Mouse (Mus musculus) limb, embryonic 14.5 days (tissue): ENCODE results near the gene Ndufaf2. TPM values are rescaled to one million over a fixed set of nuclear protein-coding genes. Genes with fewer than 3 reads are reported as not detected.

ENCODE experiments used
- ATAC-seq: fragments of 200-750 bp; cut with Nextera tagmentation; 2 replicates; pipeline ENCODE4 v1.8.0; 2017; ENCODE audit warnings: low read depth, moderate number of reproducible peaks, moderate TSS enrichment; ENCODE audit not compliant: low FRiP score
- DNase-seq: peaks from one replicate; pipeline ENCODE4 v3.0.0-alpha.2; 2015; ENCODE audit warnings: low spot score
- H3K27ac ChIP-seq: fragments of 300-500 bp; sonication (generic); replicated peaks from 2 replicates; pipeline ENCODE4 v1.5.1; 2014; ENCODE audit warnings: low read depth, mild to moderate bottlenecking, low read length, moderate library complexity, mixed read lengths
- H3K27me3 ChIP-seq: fragments of 300-500 bp; sonication (generic); 2 replicates; pipeline ENCODE4 v1.6.1; 2014; ENCODE audit warnings: low read length, mixed read lengths; ENCODE audit not compliant: control insufficient read depth, insufficient read depth
- H3K36me3 ChIP-seq: fragments of 300-500 bp; sonication (generic); 2 replicates; pipeline ENCODE4 v1.6.1; 2014; ENCODE audit warnings: mild to moderate bottlenecking, low read length, moderate library complexity, mixed read lengths; ENCODE audit not compliant: control insufficient read depth, insufficient read depth
- H3K4me1 ChIP-seq: fragments of 300-500 bp; sonication (generic); 2 replicates; pipeline ENCODE4 v1.6.1; 2014; ENCODE audit warnings: antibody characterized with exemption, low read length, mixed read lengths; ENCODE audit not compliant: control insufficient read depth, insufficient read depth
- H3K4me2 ChIP-seq: fragments of 300-500 bp; sonication (generic); replicated peaks from 2 replicates; pipeline ENCODE4 v1.6.1; 2014; ENCODE audit warnings: low read depth, mild to moderate bottlenecking, low read length, moderate library complexity; ENCODE audit not compliant: severe bottlenecking
- H3K4me3 ChIP-seq: fragments of 300-500 bp; sonication (generic); replicated peaks from 2 replicates; pipeline ENCODE4 v1.5.1; 2014; ENCODE audit warnings: low read length
- H3K9ac ChIP-seq: fragments of 300-500 bp; sonication (generic); 2 replicates; pipeline ENCODE4 v1.6.1; 2014; ENCODE audit warnings: mild to moderate bottlenecking, low read depth, low read length, moderate library complexity; ENCODE audit not compliant: severe bottlenecking
- H3K9me3 ChIP-seq: fragments of 300-500 bp; sonication (generic); 2 replicates; pipeline ENCODE4 v1.6.1; 2016; ENCODE audit warnings: low read length; ENCODE audit not compliant: control insufficient read depth
- POLR2A ChIP-seq: fragments of 200-500 bp; IDR thresholded peaks from 2 replicates; pipeline ENCODE4 v1.8.0; 2012; ENCODE audit warnings: inconsistent platforms, mild to moderate bottlenecking, moderate library complexity, borderline replicate concordance; ENCODE audit not compliant: insufficient read depth, insufficient read length; ENCODE audit errors: extremely low read depth
- WGBS: fragments of 180-500 bp; shearing (Covaris S2); extraction: QIAGEN DNeasy Blood & Tissue Kit; methylation state at CpG from one replicate; pipeline ENCODE4 v1.1.7; 2014; 5-methylcytosine and 5-hydroxymethylcytosine counted together
- polyA plus RNA-seq, 2 experiments: library from polyadenylated mRNA; depleted of rRNA in 1 of 2; stranded (reverse) in 1 of 2; unstranded in 1 of 2; fragments of >200 nt; fragmentation: Nextera tagmentation in 1 of 2; extraction: Ambion mirVana in 1 of 2; gene quantifications; 2 replicates each; pipeline versions ENCODE4 v1.2.1 to v1.2.3; 2012 to 2014

The Ndufaf2 gene
- polyA plus RNA-seq, 2 experiments: 46.1 to 67.6 TPM

GRCm38 (mm10) chr13:107959891-107960290 lies 198.5 kb downstream of the Ndufaf2 start:
- Histone ChIP-seq H3K4me1 (peaks cover 6% of the 10 kb centered on the region; the same call in 1 of the 2 replicates), H3K9me3 (no peaks in the 10 kb centered on the region), H3K9ac (no peak overlapping the region), H3K27me3 (no peaks in the 10 kb centered on the region), H3K36me3 (no peaks in the 10 kb centered on the region), H3K27ac (no peak overlapping the region), H3K4me2 (no peak overlapping the region), H3K4me3 (no peak overlapping the region)
- DNase-seq (no peak), ATAC-seq (no peak)
- 82% methylated on average over 4 of the region's 4 CpGs for WGBS
- TF ChIP-seq POLR2A: no peak

DNA sequence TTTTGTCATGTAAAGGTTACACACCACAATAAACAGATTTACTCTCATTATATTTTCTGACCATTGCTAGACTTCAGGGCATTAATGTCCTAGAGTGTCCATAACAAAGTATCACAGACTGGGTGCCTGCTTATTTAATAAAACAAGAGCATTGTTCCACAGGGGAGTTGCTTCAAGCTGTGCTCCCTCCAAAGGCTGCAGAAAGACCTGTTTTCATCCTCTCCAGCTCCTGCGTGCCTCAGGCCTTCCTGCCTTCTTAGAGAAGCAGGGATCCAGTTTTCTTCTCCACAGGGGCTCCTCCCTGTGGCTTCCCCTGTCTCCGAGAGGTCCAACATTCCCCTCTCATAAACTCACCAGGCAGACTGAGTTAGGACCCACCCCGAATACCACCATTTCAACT lies 202.2 kb downstream of the Ndufaf2 start:
- Histone ChIP-seq H3K27ac (no peak overlapping the region), H3K9ac (no peak overlapping the region), H3K4me2 (no peak overlapping the region), H3K27me3 (no peaks in the 10 kb centered on the region), H3K9me3 (no peaks in the 10 kb centered on the region), H3K4me1 (peaks cover 12% of the 10 kb centered on the region; the same call in 1 of the 2 replicates), H3K4me3 (no peak overlapping the region), H3K36me3 (no peaks in the 10 kb centered on the region)
- DNase-seq (no peak), ATAC-seq (no peak)
- no peak for TF ChIP-seq POLR2A
- WGBS: 13% methylated on average over 3 of the region's 3 CpGs

- Histone ChIP-seq H3K9me3 (no peaks in the 10 kb centered on the region), H3K4me1 (peaks cover 12% of the 10 kb centered on the region; the same call in 1 of the 2 replicates), H3K9ac (no peak overlapping the region), H3K4me3 (no peak overlapping the region), H3K27ac (no peak overlapping the region), H3K36me3 (no peaks in the 10 kb centered on the region), H3K27me3 (no peaks in the 10 kb centered on the region), H3K4me2 (0 out of 2 replicates have a peak overlapping the region, but pooled peaks have one; percentile 15)
- ATAC-seq (0 out of 2 replicates have a peak, but pooled peaks have one; percentile 16), DNase-seq (no peak)
- no peak for TF ChIP-seq POLR2A
- WGBS: 23% methylated on average over 13 of the region's 18 CpGs
Measured at GRCm38 (mm10) chr13:107955327-107956110, 202.9 kb downstream of the Ndufaf2 start.

- Histone ChIP-seq H3K27me3 (no peaks in the 10 kb centered on the region), H3K9ac (no peak overlapping the region), H3K4me3 (no peak overlapping the region), H3K4me2 (0 out of 2 replicates have a peak overlapping the region, but pooled peaks have one; percentile 15), H3K4me1 (peaks cover 12% of the 10 kb centered on the region; the same call in 1 of the 2 replicates), H3K36me3 (no peaks in the 10 kb centered on the region), H3K27ac (no peak overlapping the region), H3K9me3 (no peaks in the 10 kb centered on the region)
- ATAC-seq (no peak), DNase-seq (no peak)
- 38% methylated on average over 16 of the region's 16 CpGs for WGBS
- no peak for TF ChIP-seq POLR2A
Measured at GRCm38 (mm10) chr13:107954445-107955261, 203.8 kb downstream of the Ndufaf2 start.

DNA sequence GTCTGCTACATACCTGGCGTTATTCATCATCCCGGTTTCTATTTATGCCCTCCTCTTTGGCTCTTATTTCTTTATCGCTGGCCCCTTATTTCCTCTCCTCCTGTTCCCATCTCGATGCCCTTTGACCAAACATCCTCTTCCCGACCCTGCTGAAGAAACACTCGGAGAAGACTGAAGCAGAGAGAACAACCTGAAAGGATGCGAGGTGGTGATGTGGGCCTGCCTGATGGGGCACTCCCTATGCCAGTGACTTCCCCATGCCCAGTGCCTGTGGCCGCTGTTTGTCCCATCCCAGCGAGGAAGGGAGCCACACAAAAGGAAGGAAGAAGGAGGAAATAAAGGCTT lies 204.4 kb downstream of the Ndufaf2 start:
- WGBS: 51% methylated on average over 9 of the region's 9 CpGs
- ATAC-seq: no peak

More for the DNA sequence above, 204.4 kb downstream of the Ndufaf2 start:
- no peak for DNase-seq
- Histone ChIP-seq H3K36me3 (no peaks in the 10 kb centered on the region), H3K27me3 (no peaks in the 10 kb centered on the region), H3K4me3 (no peak overlapping the region), H3K4me1 (peaks cover 12% of the 10 kb centered on the region; the same call in 1 of the 2 replicates), H3K9ac (no peak overlapping the region), H3K27ac (no peak overlapping the region), H3K4me2 (no peak overlapping the region), H3K9me3 (no peaks in the 10 kb centered on the region)
- TF ChIP-seq POLR2A: no peak

Other genes starting within 250 kb of the Ndufaf2 start
- gene Smim15, start 114.2 kb downstream of the Ndufaf2 start, polyA plus RNA-seq (2012; rRNA removed): 32.5 and 48.1 TPM in 2 replicates
- 49.3 and 50.3 TPM in 2 replicates for gene Smim15, start 114.2 kb downstream of the Ndufaf2 start, polyA plus RNA-seq (2014; fragmentation: Nextera tagmentation; extraction: Ambion mirVana)
- 16.1 and 17.3 TPM in 2 replicates for gene Ercc8, start 108 bp upstream of the Ndufaf2 start, polyA plus RNA-seq (2012; rRNA removed)
- gene Ercc8, start 108 bp upstream of the Ndufaf2 start, polyA plus RNA-seq (2014; fragmentation: Nextera tagmentation; extraction: Ambion mirVana): 20.1 and 24.2 TPM in 2 replicates
- 0.91 and 1.4 TPM in 2 replicates for gene Elovl7, start 55.8 kb upstream of the Ndufaf2 start, polyA plus RNA-seq (2012; rRNA removed)
- gene Elovl7, start 55.8 kb upstream of the Ndufaf2 start, polyA plus RNA-seq (2014; fragmentation: Nextera tagmentation; extraction: Ambion mirVana): 4.8 TPM in 2 replicates
- 6.0 and 6.4 TPM in 2 replicates for gene Depdc1b, start 157.7 kb upstream of the Ndufaf2 start, polyA plus RNA-seq (2012; rRNA removed)
- gene Depdc1b, start 157.7 kb upstream of the Ndufaf2 start, polyA plus RNA-seq (2014; fragmentation: Nextera tagmentation; extraction: Ambion mirVana): 6.1 and 7.1 TPM in 2 replicates